Mouse (Mus musculus) brain, embryonic 14.5 days (tissue): ENCODE results near the gene Fez1. TPM values are rescaled to one million over a fixed set of nuclear protein-coding genes. Genes with fewer than 3 reads are reported as not detected.

ENCODE experiments used
- DNase-seq: peaks from one replicate; pipeline ENCODE4 v3.0.0-alpha.2; 2011; ENCODE audit warnings: low read depth
- CTCF ChIP-seq: fragments of 200-500 bp; IDR thresholded peaks from 2 replicates; pipeline ENCODE4 v1.5.1; 2012; ENCODE audit warnings: inconsistent platforms, mild to moderate bottlenecking, moderate library complexity, borderline replicate concordance; ENCODE audit not compliant: insufficient read depth, insufficient read length; ENCODE audit errors: extremely low read depth
- POLR2A ChIP-seq: fragments of 200-500 bp; IDR thresholded peaks from 2 replicates; pipeline ENCODE4 v1.6.1; 2012; ENCODE audit warnings: mild to moderate bottlenecking, inconsistent platforms, borderline replicate concordance; ENCODE audit not compliant: poor library complexity, insufficient read depth, insufficient read length, severe bottlenecking; ENCODE audit errors: extremely low read depth
- polyA plus RNA-seq: library from polyadenylated mRNA; depleted of rRNA; stranded (reverse); fragments of >200 nt; gene quantifications from 2 replicates; pipeline ENCODE4 v1.2.3, GENCODE M21; 2012

Fez1 gene
- polyA plus RNA-seq, 1 experiment = 326 TPM

DNA sequence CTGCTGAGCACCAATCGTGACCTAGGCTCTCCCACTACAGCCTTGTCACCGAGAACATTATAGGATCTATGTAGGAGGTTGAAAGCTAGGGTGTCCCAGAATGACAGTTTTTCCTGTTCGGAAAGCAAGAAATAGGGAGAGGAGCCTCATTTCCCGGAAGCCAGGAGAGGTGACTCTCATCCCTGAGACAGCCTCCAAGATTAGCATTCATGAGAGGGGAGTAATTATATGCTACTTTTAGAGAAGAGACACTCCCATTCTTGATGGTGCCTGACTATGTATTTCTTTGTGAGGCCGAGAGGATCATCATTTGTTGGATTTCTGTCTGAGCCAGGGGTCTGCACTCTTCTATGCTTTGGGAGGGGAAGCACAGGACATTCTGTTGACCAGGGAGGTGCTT lies 60.0 kb downstream of the Fez1 start:
- TF ChIP-seq CTCF = no peak
- no peak for TF ChIP-seq POLR2A
- DNase-seq = no peak

DNA sequence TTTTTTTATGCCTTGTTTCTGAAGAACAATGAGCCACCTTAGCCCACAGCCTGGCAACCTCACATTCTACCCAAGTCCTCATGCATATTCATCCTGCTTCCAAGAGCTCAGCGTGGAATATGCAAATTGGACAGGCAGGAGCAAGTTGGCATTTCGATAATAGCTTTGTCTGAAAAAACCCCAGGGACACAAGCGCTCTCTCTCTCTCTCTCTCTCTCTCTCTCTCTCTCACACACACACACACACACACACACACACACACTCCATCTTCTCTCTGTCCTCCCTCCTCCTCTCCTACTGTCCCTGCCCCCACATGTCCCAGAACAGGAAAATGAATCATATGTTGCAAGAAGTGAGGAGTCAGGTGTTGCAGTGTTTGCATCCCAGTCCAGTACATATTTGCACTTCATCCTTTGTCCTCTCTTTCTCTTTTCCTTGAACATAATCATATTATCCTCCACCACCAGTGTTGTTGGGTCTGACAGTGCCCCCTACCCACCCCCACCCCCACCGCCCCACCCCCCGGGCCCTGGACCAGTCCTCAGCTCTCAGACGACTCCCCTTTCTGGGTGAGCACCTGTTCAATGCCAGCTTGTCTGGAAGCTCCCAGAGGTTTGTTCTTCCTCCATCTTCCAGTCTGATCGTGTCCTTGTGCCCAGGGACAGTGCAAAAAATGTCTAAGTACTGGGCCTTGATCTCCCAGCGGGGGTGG lies 60.5 kb downstream of the Fez1 start:
- TF ChIP-seq CTCF (no peak), POLR2A (no peak)
- DNase-seq = peak; percentile 97

DNA sequence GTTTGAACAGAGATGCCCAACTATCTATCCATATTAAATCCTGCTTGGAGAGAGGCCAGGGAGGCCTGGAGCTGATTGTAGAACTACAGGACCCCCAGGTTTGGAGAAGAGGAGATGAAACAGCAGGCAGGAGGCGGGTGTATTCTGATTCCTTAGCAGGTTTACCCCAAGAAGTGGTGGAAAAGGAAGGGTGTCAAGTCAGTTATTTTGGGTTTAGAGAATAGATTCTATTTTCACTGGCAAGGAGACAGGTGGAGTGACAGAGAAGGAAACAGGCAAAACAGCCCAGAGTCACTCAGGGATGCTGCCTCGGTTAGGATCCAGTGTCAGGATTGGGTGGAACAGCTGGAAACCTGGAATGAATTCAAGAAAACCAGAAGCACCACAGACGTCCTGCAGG lies 61.9 kb downstream of the Fez1 start:
- no peak for TF ChIP-seq CTCF
- TF ChIP-seq POLR2A = no peak
- DNase-seq = no peak

DNA sequence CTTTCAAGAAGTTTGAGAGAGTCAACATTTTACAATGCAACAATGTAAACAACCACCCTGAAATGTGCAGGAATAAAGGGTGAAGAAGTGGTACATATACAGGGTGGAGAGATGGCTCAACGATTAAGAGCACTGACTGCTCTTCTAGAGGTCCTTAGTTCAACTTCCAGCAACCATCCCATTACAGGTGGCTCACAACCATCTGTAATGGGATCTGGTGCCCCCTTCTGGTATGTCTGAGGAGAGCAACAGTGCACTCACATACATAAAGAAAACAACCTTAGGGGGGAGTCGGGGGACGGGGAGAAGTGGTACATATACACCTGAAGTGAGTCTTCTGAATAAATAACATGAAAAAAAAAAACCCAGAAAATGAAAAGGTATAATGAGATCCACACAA lies 63.6 kb downstream of the Fez1 start:
- peak; percentile 27 for DNase-seq

GRCm38 (mm10) chr9:36890552-36890951 lies 68.9 kb downstream of the Fez1 start:
- DNase-seq = peak; percentile 55
- TF ChIP-seq POLR2A (no peak), CTCF (peak; percentile 71; the same call in 1 of the 2 replicates)

More for the DNA sequence above, 63.6 kb downstream of the Fez1 start:
- TF ChIP-seq CTCF = peak; percentile 48; the same call in 1 of the 2 replicates
- TF ChIP-seq POLR2A = no peak

- no peak for DNase-seq
- no peak for TF ChIP-seq POLR2A
- TF ChIP-seq CTCF = no peak
These were observed 71.8 kb downstream of the Fez1 start for GRCm38 (mm10) chr9:36893413-36893990.

DNA sequence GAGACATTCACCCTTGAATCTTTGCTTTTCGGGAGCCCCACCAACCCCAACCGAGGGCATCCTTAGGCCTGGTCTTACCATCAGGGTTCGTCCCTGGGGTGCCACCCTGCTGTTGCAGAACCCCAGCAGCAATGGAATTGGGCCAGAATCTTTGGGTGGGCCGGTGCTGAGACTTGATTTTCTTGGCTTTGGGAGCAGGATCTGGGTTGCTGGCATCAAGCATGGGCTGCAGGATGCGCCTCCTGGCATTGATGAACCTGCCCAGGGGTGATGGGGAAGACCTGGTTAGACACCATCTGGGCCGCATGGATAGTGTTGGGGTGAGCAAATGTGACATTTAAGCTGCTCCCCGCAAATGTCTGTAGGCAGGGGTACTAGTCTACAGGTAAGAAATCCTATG lies 72.6 kb downstream of the Fez1 start:
- no peak for TF ChIP-seq POLR2A
- TF ChIP-seq CTCF = no peak
- DNase-seq = no peak

GRCm38 (mm10) chr9:36895009-36895693 lies 73.5 kb downstream of the Fez1 start:
- no peak for TF ChIP-seq POLR2A
- peak; percentile 84 for TF ChIP-seq CTCF
- peak; percentile 85 for DNase-seq

DNA sequence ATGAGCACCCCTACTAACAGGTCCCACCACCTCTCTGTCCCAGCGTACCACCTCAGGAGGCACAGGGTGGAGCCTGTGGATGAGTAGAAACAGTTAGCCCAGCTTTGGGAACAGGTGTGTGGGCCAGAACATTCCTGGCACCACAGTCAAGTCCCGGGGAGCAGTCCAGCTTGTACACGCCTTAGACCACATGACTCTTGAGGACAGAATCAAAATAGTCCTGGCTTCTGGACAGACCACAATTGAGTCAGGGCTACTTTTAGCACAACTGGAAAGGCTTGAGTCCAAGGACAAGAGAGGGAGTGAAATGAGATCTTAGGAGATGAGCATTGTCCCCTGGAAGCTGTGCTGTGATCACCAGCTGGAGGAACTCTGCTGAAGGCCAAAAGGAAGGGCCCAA lies 76.9 kb downstream of the Fez1 start:
- TF ChIP-seq POLR2A (no peak), CTCF (no peak)
- no peak for DNase-seq

- DNase-seq = no peak
- TF ChIP-seq POLR2A (no peak), CTCF (no peak)
These were observed 78.8 kb downstream of the Fez1 start for GRCm38 (mm10) chr9:36900464-36900863.

- TF ChIP-seq CTCF (no peak), POLR2A (no peak)
- DNase-seq = peak; percentile 61
These were observed 83.8 kb downstream of the Fez1 start for GRCm38 (mm10) chr9:36905452-36905851.
